Comparison of ENCODE assay signal across 22 mouse cellular contexts in genomic region chr10:74976429-74976828, GRCm38 (mm10). TPM values are rescaled to one million over a fixed set of nuclear protein-coding genes. Genes with fewer than 3 reads are reported as not detected.
DNase-seq lines count a peak whose midpoint lies in the region; ATAC-seq lines count a peak whose summit lies in the region.
"Had no signal": no experiment of that assay in that cellular context is flagged by ENCODE, and none has a peak within 500 bp of the region (broad histone marks: within the 10 kb centered on the region; RNA-seq: fewer than 3 reads in every experiment).

No protein-coding gene starts in this region.

- no peak overlapping the region for H3K9ac ChIP-seq in liver, embryonic 11.5 days (ENCODE audit: low read depth, low read length)
- H3K9ac ChIP-seq: embryonic facial prominence, embryonic 12.5 days; forebrain, embryonic 13.5 days; forebrain, embryonic 15.5 days had no signal

- H3K27me3 ChIP-seq in liver, embryonic 11.5 days (replicated peaks; ENCODE audit: control insufficient read depth, insufficient read depth, low read length): no peaks in the 10 kb centered on the region
- no peaks in the 10 kb centered on the region for H3K27me3 ChIP-seq in megakaryocyte, embryonic 14.5 days (replicated peaks)
- H3K27me3 ChIP-seq: CH12.LX; forebrain, embryonic 13.5 days; forebrain, embryonic 15.5 days; Patski had no signal

- no peak for DNase-seq in liver, embryonic 11.5 days (ENCODE audit: low spot score)
- no peak for DNase-seq in liver
- peak; percentile 34 for DNase-seq in retina, postnatal 1 day
- DNase-seq: adrenal gland, adult 8-10 months; B cell, adult 2 months; cerebellum, adult 11-12 months; cerebellum, adult 2 months; cerebellum, adult 9-10 months; cerebellum, postnatal 10 days; cerebellum, postnatal 25 days had no signal

- H3K4me2 ChIP-seq in liver, embryonic 11.5 days: no peak overlapping the region
- H3K4me2 ChIP-seq: embryonic facial prominence, embryonic 12.5 days; forebrain, embryonic 13.5 days; forebrain, embryonic 15.5 days had no signal

- peaks cover 3% of the 10 kb centered on the region; the same call in 1 of the 2 replicates for H3K4me1 ChIP-seq in liver, embryonic 11.5 days (replicated peaks; ENCODE audit: control insufficient read depth, insufficient read depth, low read length)
- H3K4me1 ChIP-seq in megakaryocyte, embryonic 14.5 days: peaks cover 100% of the 10 kb centered on the region
- H3K4me1 ChIP-seq: forebrain, embryonic 15.5 days had no signal

- ATAC-seq in liver, embryonic 11.5 days (replicated peaks; ENCODE audit: low FRiP score): 0 out of 2 replicates have a peak, but pooled peaks have one; percentile 35
- no peak for ATAC-seq in megakaryocyte, adult 5-6 weeks (ENCODE audit: poor library complexity, severe bottlenecking)
- ATAC-seq: activated CD4-positive, CD25-positive, alpha-beta regulatory T cell, adult 4 months; CD4-positive, CD25-positive, alpha-beta regulatory T cell, adult 4 months; forebrain, embryonic 15.5 days; Patski had no signal

- 52% methylated on average over 7 of the region's 7 CpGs for WGBS in liver, embryonic 11.5 days

- H3K27ac ChIP-seq in liver, embryonic 11.5 days (ENCODE audit: low read depth, low read length): no peak overlapping the region
- H3K27ac ChIP-seq: embryonic facial prominence, embryonic 10.5 days; embryonic facial prominence, embryonic 12.5 days; forebrain, embryonic 13.5 days; forebrain, embryonic 15.5 days had no signal

- no peaks in the 10 kb centered on the region for H3K9me3 ChIP-seq in liver, embryonic 11.5 days (ENCODE audit: control insufficient read depth, low read length)
- no peaks in the 10 kb centered on the region for H3K9me3 ChIP-seq in megakaryocyte, embryonic 14.5 days
- H3K9me3 ChIP-seq: embryonic facial prominence, embryonic 10.5 days; embryonic facial prominence, embryonic 12.5 days; forebrain, embryonic 13.5 days; forebrain, embryonic 15.5 days had no signal

- no peak overlapping the region for H3K4me3 ChIP-seq in liver, embryonic 11.5 days (ENCODE audit: low read depth, low read length)
- H3K4me3 ChIP-seq in megakaryocyte, embryonic 14.5 days (replicated peaks): peak overlapping the region; percentile 79
- H3K4me3 ChIP-seq: embryonic facial prominence, embryonic 10.5 days; embryonic facial prominence, embryonic 12.5 days; forebrain, embryonic 13.5 days; forebrain, embryonic 15.5 days had no signal

- no peaks in the 10 kb centered on the region for H3K36me3 ChIP-seq in liver, embryonic 11.5 days (ENCODE audit: control insufficient read depth, insufficient read depth, low read length)
- H3K36me3 ChIP-seq in megakaryocyte, embryonic 14.5 days (replicated peaks; ENCODE audit: low read length): peaks cover 100% of the 10 kb centered on the region
- H3K36me3 ChIP-seq: embryonic facial prominence, embryonic 10.5 days; embryonic facial prominence, embryonic 12.5 days; forebrain, embryonic 15.5 days; G1E had no signal

RNA-seq across cellular contexts. Expression of gene Gnaz, which starts 9.5 kb away (rescaled TPM):
- 13.3 and 13.6 TPM in 2 replicates for polyA plus RNA-seq in liver, embryonic 11.5 days (2014; fragmentation: Nextera tagmentation; extraction: Ambion mirVana)
- polyA plus RNA-seq in megakaryocyte, embryonic 14.5 days (2012; ENCODE audit: insufficient read depth, low replicate concordance): 224 and 350 TPM in 2 replicates
- total RNA-seq in megakaryocyte, adult 5-6 weeks (2015): 0.11 TPM in 1 of 2 replicates, not detected in the other
- total RNA-seq in megakaryocyte, adult 5-6 weeks (2017): 0.18 TPM in 1 of 2 replicates, not detected in the other
- polyA plus RNA-seq: activated CD4-positive, CD25-positive, alpha-beta regulatory T cell, adult 4 months; CD4-positive, CD25-positive, alpha-beta regulatory T cell, adult 4 months had no signal

RNA-seq across cellular contexts. Expression of gene Rsph14, which starts 56.0 kb away (rescaled TPM):
- not detected in 2 replicates for polyA plus RNA-seq in liver, embryonic 11.5 days (2014; fragmentation: Nextera tagmentation; extraction: Ambion mirVana)
- not detected in 2 replicates for polyA plus RNA-seq in megakaryocyte, embryonic 14.5 days (2012; ENCODE audit: insufficient read depth, low replicate concordance)
- total RNA-seq in megakaryocyte, adult 5-6 weeks (2015): not detected in 2 replicates
- total RNA-seq in megakaryocyte, adult 5-6 weeks (2017): not detected in 2 replicates
- total RNA-seq: CH12.LX had no signal
- polyA plus RNA-seq: activated CD4-positive, CD25-positive, alpha-beta regulatory T cell, adult 4 months; CD4-positive, CD25-positive, alpha-beta regulatory T cell, adult 4 months; embryonic facial prominence, embryonic 10.5 days; embryonic facial prominence, embryonic 12.5 days; forebrain, embryonic 11.5 days; G1E; Patski had no signal

Comparison
In these comparisons a context has a peak if more than half of its experiments do, and no peak if none do; other contexts are left out.
1. RNA of gene Gnaz, which starts 9.5 kb away (polyA plus RNA-seq): 224 to 350 TPM in megakaryocyte, embryonic 14.5 days; 13.3 to 13.6 TPM in liver, embryonic 11.5 days; every median in the first group is over 10 times any median in the second.